Mouse (Mus musculus): ENCODE results near the gene Acbd4.

Acbd4 gene

DNA sequence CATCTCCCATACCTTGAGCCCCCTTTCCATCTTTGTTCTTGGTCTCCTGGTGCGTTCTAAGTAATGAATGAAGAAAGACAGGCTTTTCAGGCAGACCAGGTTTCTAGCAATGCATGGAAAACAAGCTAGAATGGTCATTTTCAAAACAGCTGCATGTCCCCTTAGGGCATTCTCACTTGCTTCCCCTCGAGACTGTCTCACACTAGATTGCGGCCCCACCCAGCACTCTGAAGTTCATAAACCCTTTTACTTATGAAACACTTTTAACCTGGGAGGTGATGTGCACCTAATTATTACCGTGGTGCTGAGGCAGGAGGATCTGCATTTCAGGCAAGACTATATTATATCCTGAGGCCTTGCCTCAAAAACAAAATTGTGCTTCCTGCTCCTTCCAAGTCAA lies 12.3 kb downstream of the Acbd4 start:
- no peak for DNase-seq (ENCODE audit: low spot score)

DNA sequence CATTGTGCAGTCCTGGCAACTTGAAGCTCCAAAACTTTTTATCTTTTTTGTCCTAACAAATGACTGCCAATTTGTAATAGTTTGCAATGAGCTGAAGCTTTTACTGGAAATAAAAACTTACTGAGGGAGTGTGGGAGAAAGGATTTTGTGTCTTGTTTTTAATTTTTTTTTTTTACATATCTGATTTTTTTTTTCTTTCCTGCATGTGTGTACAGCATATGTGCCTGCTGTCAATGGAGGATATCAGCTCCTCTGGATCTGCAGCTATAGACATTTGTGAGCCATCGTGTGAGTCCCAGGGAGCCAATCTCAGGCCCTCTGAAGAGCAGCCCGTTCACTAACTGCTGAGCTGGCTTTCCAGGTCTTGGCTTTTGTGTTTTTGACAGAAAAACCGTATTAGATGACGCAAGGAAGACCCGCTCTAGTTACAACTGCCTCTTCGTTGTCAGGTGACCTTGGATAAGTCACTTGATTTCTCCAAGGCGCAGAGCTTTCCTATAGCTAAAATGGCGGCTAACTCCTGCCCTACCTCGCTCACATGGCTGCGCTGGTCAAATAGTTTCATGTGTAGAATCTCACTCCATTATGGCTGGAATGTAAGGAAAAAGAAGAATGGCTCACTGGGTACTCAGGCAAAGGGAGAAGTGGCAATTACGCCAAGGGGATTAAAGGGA lies 12.9 kb downstream of the Acbd4 start:
- no peak for DNase-seq (ENCODE audit: low spot score)

DNA sequence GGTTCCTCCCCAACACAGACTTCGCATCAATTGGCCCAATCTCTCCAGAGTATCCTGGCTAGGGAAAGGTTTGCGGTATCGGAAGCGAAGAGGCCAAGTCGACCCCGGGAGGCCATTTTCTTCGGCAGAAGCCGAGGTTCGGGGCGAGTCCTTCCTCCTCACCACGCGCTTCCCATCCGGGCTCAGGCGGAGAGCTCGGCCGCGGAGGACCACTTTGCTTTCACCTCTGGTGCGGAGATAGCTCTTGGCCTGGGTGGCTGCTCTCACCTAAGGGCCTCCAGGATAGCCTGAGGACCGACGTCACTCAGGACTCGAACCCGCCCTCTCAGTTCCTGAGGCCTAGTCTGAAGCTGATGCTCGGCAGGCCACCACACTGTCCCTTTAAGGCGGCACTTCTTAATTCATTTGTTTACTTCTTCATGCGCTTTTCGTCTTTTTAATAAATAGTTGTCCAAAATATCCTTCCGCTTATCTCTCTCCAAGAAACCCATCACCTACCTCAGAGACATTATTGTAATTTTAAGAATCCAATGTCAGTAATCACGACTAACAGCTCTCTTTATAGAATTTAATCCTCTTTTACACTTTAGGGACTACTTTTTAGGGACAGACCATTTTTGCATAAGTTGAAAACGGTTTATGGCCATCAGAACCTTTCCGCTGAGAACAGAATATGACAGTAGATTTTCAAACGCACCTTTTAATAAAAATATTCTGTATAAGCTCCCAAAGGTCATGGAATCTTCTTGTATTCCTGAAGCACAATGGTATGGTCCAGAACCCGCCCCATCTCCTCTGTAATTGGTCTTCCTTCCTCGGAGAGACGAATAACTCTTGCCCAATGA lies 13.9 kb downstream of the Acbd4 start:
- peak; percentile 87 for DNase-seq (ENCODE audit: low spot score)

DNA sequence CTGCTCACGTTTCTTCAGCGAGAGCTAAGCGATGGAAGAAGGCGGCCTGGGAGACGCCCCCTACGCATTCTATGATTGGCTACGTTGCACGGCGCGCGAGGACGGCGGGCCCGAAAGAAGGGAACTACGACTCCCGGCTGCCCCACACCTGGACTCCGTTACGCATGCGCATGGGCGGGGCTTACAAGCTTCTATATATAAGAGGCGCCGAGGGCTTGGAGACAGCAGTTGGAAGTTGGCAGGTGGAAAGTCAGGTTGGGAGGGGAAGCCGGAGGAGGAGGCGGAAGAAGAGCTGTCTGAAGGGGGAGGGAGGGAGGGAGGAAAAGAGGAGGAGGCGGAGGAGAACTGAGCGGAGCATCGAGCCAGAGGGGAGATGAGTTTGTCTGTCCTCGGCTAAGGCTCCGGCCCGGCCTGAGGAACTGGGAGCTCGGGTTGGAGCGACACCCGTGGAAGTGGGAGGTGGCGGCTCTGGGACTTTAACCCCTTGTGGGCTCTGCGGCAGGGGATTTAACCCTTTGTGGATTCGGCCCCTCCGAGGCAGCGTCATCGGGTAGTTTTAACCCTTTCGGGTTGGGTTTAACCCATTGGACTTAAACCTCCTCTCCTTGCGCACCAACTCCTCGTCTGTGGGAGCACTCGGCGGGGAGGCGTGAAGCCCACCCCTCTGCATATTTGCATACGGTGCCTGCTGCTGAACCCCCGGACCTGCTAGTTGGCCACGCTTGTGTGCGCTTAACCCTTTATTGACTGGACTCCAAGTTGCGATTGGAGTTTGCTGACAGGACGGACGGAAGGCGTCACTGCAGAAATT lies 14.7 kb downstream of the Acbd4 start, which contains the start of gene Hexim1:
Gene Hexim1, plus strand, starts transcription at position 224 of the 811 bp plus-strand sequence.
- DNase-seq (ENCODE audit: low spot score), result peak; percentile 99

GRCm38 (mm10) chr11:103116959-103117590 lies 15.6 kb downstream of the Acbd4 start:
- DNase-seq (ENCODE audit: low spot score), result peak; percentile 76

DNA sequence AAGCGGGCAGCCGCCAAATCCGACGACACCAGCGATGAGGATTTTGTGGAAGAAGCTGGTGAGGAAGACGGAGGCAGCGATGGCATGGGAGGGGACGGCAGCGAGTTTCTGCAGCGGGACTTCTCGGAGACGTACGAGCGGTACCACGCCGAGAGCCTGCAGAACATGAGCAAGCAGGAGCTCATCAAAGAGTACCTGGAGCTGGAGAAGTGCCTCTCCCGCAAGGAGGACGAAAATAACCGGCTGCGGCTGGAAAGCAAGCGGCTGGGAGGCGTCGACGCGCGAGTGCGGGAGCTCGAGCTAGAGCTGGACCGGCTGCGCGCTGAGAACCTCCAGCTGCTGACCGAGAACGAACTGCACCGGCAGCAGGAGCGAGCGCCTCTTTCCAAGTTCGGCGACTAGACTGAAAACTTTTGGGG lies 16.1 kb downstream of the Acbd4 start:
- peak; percentile 56 for DNase-seq (ENCODE audit: low spot score)

DNA sequence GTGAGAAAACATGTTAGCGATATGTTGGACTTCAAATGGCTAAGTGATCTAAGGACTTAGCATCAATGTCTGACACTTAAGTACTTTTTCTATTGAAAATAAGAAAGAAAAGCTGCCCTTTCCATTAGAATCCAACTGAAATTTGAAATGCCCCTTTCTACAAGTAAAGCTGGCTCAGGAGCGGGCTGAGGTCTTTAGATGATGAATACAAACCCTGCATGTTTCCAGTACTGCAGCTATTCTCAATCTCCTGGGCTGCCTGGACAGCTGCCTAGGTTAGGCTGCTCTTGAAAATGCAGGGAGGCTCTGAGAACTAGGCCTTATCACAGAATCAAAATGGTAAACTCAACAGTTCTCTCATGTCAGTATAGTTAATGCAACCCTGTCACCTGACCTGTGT lies 17.4 kb downstream of the Acbd4 start:
- no peak for DNase-seq (ENCODE audit: low spot score)

GRCm38 (mm10) chr11:103119609-103120008 lies 18.1 kb downstream of the Acbd4 start:
- no peak for DNase-seq (ENCODE audit: low spot score)

DNA sequence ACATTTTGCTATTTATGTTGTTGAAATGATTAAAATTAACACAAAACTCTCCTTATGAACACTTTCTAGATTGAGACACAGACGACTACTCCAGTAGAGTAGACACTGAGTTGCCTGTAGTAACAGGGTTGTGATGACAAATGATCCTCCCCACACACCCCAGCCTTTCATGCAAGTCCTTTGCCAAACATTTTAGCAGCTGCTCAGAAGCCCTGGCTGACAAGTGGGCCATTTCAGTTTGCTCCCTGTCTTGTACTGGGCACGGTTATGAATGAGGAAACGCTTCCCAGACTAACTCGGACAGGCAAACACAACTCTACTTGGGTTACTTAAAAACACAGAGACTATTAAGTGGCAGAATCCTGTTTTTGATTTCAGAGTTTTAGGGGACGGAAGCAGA lies 18.8 kb downstream of the Acbd4 start:
- DNase-seq (ENCODE audit: low spot score), result no peak

DNA sequence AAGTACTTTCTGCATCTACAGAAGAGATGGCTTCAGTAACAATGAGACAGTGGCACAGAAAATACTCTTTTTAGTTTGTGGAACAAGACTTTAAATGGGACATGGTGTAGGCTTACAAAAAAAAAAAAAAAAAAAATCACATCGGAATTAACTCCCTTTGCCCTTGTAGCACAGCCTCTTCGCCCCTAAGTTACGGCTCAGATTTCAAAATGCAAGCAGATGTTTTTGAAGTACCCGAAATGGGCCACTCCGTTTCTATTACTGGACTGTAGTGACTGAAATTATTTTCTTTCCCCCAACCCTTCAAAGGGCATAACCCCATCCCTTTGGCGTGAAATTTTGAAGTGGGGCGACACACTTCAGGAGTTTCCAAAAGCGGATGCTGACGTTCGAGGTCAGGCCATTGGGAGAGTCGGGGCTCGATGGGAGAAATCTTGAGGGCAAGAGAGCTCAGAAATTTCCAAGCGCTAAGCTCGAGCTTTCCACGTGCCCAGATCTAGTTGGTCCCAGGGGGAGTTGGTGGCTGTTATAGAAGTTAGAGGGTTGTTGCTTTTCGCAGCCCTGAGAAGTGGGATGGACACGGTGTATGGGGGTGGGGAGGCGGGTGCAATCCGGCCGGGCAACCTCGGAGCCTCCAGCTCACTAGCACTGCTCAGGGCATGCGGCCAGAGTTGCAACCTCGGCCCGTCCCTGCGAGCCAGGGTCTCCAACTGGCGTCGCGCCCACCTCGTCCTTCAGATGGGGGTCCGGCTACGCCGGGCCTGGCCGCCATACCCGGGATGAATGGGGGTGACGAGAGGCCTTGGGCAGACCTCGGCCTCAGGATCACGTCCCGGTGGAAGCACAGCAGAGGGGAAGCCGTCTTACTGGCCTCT lies 30.5 kb downstream of the Acbd4 start, which contains the start of gene Hexim2:
Gene Hexim2, plus strand, starts transcription at position 729 of the 875 bp plus-strand sequence.
- peak; percentile 62 for DNase-seq (ENCODE audit: low spot score)

- peak; percentile 100 for DNase-seq (ENCODE audit: low spot score)
These were observed 31.3 kb downstream of the Acbd4 start for GRCm38 (mm10) chr11:103132576-103133455.

DNA sequence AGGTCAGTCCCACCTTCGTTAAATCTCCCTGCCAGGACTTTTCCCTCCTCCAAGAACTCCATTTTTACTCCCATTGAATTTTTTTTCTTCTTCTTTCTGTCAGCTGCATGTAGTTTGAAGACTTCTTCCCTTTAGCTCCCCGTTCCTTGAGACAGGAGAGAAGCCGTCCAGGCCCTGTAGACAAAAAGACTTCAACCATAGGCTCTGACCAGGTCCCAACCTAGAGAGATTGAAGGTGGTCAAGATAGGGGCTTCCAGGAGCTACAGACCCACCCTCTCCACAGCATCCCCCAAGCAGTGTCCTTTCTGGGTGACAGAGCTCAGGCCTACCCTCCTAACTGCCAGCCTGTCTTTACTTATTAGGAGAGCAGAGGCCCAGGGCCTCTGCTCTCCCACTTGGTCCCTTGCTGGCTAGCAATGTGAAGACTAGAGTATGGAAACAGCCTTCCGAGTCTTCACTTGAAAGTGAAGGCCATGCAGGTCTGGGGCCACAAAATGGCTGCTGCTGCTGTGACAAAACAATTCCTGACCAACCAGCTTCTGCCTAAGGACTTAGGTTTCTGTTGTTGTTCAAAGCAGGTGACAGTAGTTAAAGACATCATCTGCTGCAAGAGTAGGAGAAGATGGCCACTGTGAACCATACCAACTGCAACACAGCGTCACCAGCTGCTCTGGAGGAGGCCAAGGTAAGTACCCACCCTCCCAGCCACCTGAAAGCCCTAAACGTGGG lies 32.1 kb downstream of the Acbd4 start:
- DNase-seq (ENCODE audit: low spot score), result no peak

DNA sequence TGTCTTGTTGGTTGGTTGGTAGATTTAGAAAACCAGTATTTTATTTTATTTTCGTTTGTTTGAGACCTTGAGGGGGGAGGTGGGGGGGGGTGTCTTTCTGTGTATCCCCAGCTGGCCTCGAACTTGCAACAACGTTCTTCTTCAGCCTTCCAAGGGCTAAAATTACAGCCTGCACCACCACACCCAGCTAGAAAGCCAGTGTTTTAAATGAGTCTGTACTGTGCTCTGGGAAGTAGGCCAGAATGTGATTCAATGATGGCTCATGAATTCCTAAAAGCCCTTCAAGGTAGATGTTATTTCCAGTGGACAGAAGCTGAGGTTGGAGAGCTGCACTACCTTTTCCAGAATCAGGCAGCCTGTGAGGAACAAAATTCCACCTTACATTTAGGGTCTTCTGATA lies 32.7 kb downstream of the Acbd4 start:
- no peak for DNase-seq (ENCODE audit: low spot score)

GRCm38 (mm10) chr11:103136039-103136577 lies 34.6 kb downstream of the Acbd4 start:
- no peak for DNase-seq (ENCODE audit: low spot score)

DNA sequence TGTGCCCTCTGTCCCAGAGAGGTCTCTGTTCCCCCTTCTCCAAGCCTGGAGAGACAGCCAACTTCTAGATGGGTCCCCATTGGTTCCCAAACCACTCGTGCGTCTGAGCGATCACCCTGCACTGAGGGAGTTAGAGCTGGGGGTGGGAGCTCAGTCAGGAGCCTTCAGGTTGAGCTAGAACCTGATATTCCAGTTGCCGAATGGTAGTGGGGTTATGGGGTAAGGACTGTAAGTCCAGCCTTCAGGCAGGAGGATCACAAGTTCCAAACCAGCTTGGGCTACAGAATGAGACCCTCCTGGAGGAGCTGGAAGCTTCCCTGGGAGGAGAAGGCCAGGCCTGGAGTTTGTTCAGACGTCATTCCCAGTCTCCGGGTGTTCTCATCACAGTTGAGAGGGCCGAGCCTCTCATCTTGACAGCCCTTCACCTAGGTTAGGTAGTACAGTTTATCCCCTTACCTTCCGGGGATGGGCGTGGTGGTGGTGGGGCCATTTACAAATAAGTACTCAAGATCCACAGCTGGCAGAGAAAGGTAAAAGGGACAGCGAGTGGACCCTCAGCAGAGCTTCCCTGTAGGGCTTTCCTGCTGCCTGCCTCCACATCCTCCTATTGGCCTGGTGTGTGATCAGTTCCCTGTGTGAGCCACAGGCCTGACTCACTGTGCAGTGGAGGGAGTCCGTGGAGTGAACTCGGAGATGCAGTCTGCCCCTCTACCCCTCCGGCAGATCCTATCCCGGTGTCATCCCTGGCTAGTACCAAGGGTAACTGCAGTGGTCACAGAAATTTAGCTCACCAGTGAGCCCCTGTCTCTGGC lies 38.7 kb downstream of the Acbd4 start:
- DNase-seq (ENCODE audit: low spot score), result no peak

DNA sequence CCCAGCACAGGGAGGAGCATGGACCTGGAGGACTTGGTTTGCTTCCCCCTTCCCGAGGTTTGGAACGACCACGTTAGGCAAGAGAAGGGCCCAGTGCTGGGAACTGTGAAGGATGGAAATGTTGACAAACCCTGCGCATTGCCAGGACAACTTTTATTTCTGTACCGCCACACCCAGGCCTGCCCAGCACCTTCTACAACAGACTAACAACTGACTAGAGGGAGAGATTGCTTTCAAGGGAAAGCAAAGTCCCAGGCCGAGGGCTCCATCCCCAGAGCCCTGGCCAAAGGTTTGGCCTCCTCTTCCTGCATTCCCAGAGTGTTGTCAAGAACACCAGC lies 39.2 kb downstream of the Acbd4 start:
- DNase-seq (ENCODE audit: low spot score), result no peak

DNA sequence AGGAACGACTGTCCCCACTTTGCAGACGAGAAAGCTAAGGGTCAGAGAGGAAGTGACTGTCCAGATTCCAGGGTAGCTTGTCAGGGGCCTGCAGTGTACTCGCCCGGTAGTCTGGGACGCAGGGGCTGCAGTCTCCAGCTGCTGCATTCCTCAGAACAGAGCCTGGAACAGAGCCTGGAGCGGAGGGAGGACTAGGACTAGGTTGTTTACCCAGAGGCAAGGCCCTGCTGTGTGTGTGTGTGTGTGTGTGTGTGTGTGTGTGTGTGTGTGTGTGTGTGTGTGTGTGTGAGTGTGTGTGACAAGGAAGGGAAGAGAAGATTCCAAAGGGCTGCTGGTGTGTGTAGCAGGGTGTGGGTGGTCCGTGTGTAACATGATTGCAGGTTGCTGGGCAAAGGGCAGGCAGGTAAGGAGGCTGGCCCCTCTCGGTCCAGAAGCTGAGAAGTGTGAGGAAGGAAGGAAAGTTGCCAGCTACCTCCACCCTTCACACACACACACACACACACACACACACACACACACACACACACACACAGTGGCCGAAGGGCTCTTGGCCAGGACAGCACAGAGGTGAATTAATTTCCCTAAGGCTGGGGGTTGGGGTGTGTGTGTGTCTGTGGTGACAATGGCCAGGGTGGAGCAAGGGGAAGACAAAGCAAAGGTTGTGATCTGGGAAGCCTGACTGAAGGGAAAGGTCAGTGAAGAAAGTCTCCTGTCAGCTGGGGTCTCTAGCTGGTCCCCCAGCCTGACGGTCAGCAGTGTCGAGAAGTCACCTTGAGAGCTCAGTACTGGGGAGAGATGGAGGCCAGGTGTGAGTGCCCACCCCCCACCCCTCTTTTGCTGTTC lies 39.8 kb downstream of the Acbd4 start:
- no peak for DNase-seq (ENCODE audit: low spot score)
